Mouse (Mus musculus) spleen, adult 2 months (tissue): ENCODE results near the gene Susd6.

Experiments used
- CTCF ChIP-seq: fragments of 200-500 bp; IDR thresholded peaks from 2 replicates; pipeline ENCODE4 v1.5.1; 2011; ENCODE audit warnings: mild to moderate bottlenecking, inconsistent platforms; ENCODE audit not compliant: insufficient read depth, insufficient read length, insufficient replicate concordance; ENCODE audit errors: extremely low read depth
- POLR2A ChIP-seq: fragments of 200-500 bp; IDR thresholded peaks from 2 replicates; pipeline ENCODE4 v1.6.1; 2011; ENCODE audit warnings: low read depth, low read length, inconsistent platforms

DNA sequence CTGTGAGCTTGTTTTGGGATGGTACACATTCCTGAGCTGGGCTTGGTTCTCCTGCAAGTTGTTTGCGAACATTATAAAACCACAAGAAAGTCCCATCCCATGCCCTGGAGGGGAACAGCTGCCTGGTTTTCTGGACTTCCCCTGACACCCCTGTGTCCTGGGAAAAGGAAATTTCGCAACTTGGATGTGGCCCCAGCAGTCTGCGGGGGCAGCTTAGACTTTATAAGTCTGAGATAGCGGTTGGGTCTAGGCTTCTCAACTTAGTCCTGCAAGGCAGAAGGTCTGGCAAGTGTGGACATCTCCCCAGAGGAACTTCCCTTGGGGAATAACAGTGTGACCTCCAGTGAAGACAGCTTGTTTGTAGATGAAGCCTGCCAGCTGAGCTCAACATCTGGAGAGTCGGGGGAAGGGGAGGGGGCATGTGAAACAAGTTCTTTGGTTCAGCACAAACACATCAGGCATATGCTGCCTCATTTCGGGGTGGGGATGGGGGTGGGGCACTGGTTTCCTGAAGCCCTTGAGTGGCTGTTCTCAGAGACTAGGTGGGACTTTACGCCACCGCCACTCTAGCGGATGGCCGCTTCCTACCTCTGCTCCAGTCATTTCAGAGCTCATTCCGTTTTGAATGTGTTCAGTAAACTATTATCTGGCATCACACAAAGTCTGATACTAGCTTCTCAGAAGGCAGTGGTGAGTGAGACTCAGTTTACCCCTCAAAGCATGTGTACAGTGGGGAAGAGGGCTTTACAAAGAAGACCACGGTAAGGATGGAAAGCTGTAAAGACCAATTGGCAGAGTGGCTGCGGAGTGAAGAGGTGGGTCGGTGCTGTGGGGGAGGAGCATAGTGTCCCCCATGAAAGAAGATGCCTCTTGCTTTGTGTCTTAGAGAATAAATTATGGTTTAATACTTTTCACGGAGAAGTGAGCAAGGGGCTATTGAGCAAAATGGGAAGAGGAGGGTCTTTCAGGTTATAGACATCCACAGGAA, 95.3 kb downstream of the Susd6 start:
- TF ChIP-seq CTCF (no peak), POLR2A (no peak)
